Mouse (Mus musculus): ENCODE results near the gene 4930596D02Rik. TPM values are rescaled to one million over a fixed set of nuclear protein-coding genes. Genes with fewer than 3 reads are reported as not detected.

4930596D02Rik gene
- polyA plus RNA-seq, 1 experiment = not detected

DNA sequence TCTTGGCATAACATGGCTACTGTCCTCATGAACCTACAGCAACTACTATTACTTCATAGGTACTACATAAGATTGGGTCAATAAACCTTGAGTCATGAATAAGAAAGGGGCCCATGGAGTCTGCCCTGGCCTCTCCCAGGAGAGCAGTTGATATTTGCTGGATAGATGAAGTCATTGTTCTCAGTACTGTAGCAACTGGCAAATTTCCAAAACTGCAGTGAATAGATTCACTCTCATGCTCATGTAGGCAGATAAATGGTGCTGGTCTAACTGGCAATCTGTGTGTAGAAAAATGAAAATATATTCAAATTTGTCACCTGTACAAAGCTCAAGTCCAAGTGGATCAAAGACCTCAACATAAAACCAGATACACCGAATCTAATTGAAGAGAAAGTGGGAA lies 38.5 kb downstream of the 4930596D02Rik start:
- H3K79me3 ChIP-seq (ENCODE audit: low read depth) = no peaks in the 10 kb centered on the region
- TF ChIP-seq CTCF (IDR thresholded peaks at IDR 0.05; ENCODE audit: control insufficient read depth, insufficient read depth, insufficient read length) (no peak), FOSL1 (IDR thresholded peaks at IDR 0.05; ENCODE audit: insufficient read depth, low read length, poor library complexity, severe bottlenecking) (no peak), MAX (IDR thresholded peaks at IDR 0.05) (no peak), CEBPB (IDR thresholded peaks at IDR 0.05; ENCODE audit: low read depth) (no peak), MYOG (IDR thresholded peaks at IDR 0.05; ENCODE audit: control insufficient read depth, extremely low read depth, insufficient read length) (no peak), MYOD1 (IDR thresholded peaks at IDR 0.05; ENCODE audit: control insufficient read depth, insufficient read length, low read depth) (no peak), USF1 (IDR thresholded peaks at IDR 0.05; ENCODE audit: low read depth) (no peak)
- H3K79me2 ChIP-seq (ENCODE audit: control insufficient read depth, insufficient read depth) = no peaks in the 10 kb centered on the region
- no peak overlapping the region for H3ac ChIP-seq (ENCODE audit: control insufficient read depth, insufficient read length, low read depth)
- no peaks in the 10 kb centered on the region for H3K27me3 ChIP-seq (ENCODE audit: control insufficient read depth, insufficient read depth, insufficient read length)
- no peak overlapping the region for H3K4me3 ChIP-seq (ENCODE audit: insufficient read depth, poor library complexity, severe bottlenecking)
- no peaks in the 10 kb centered on the region for H3K36me3 ChIP-seq (ENCODE audit: control insufficient read depth, insufficient read depth)

Data from C2C12 (cell line).